Mouse (Mus musculus): Measurements from ENCODE around the gene Ifnk. TPM values are rescaled to one million over a fixed set of nuclear protein-coding genes. Genes with fewer than 3 reads are reported as not detected.

Ifnk gene
- polyA plus RNA-seq, 2 experiments, result not detected

- H3K4me3 ChIP-seq (ENCODE audit: insufficient read depth in 1 of 2, low read depth in 2 of 2, low read length in 2 of 2), result no peak overlapping the region
These were observed 35.9 kb upstream of the Ifnk start for GRCm38 (mm10) chr4:35115933-35116332.

GRCm38 (mm10) chr4:35117144-35117543 lies 34.7 kb upstream of the Ifnk start:
- no peak overlapping the region for H3K4me3 ChIP-seq (ENCODE audit: insufficient read depth in 1 of 2, low read depth in 2 of 2, low read length in 2 of 2)
- 0 out of 4 replicates have a peak, but pooled peaks cover 0 to 5% of the 10 kb centered on the region in 2 experiments for H3K4me1 ChIP-seq (replicated peaks; ENCODE audit: control insufficient read depth in 2 of 2, insufficient read depth in 2 of 2, low read length in 1 of 2)
- H3K9ac ChIP-seq (replicated peaks), result no peak overlapping the region
- 47% methylated on average over 3 of the region's 3 CpGs for WGBS (ENCODE audit: insufficient replicate concordance)
- ATAC-seq (ENCODE audit: insufficient read depth) (no peak), DNase-seq (ENCODE audit: low read depth in 3 of 3, low spot score in 3 of 3) (no peak)
- H3K27ac ChIP-seq, result no peak overlapping the region
- no peaks in the 10 kb centered on the region for H3K27me3 ChIP-seq (ENCODE audit: control insufficient read depth, insufficient read depth, low read length)
- no peaks in the 10 kb centered on the region for H3K36me3 ChIP-seq (replicated peaks; ENCODE audit: control insufficient read depth, insufficient read depth, low read depth)
- no peak for TF ChIP-seq CTCF (IDR thresholded peaks at IDR 0.05; ENCODE audit: low read depth)
- TF ChIP-seq EP300 (IDR thresholded peaks at IDR 0.05; ENCODE audit: low read depth), result no peak
- H3K4me2 ChIP-seq (ENCODE audit: low read depth), result no peak overlapping the region
- no peaks in the 10 kb centered on the region for H3K9me3 ChIP-seq (ENCODE audit: control insufficient read depth, low read length)

More at GRCm38 (mm10) chr4:35115933-35116332, 35.9 kb upstream of the Ifnk start:
- no peak for DNase-seq (ENCODE audit: low read depth in 3 of 3, low spot score in 3 of 3)
- Histone ChIP-seq H3K9me3 (ENCODE audit: control insufficient read depth, low read length) (no peaks in the 10 kb centered on the region), H3K36me3 (replicated peaks; ENCODE audit: control insufficient read depth, insufficient read depth, low read depth) (no peaks in the 10 kb centered on the region), H3K27me3 (ENCODE audit: control insufficient read depth, insufficient read depth, low read length) (no peaks in the 10 kb centered on the region), H3K9ac (replicated peaks) (no peak overlapping the region), H3K4me1 (replicated peaks; ENCODE audit: control insufficient read depth in 2 of 2, insufficient read depth in 2 of 2, low read length in 1 of 2) (0 out of 4 replicates have a peak, but pooled peaks cover 0 to 5% of the 10 kb centered on the region in 2 experiments), H3K27ac (no peak overlapping the region), H3K4me2 (ENCODE audit: low read depth) (no peak overlapping the region)
- TF ChIP-seq CTCF (IDR thresholded peaks at IDR 0.05; ENCODE audit: low read depth) (no peak), EP300 (IDR thresholded peaks at IDR 0.05; ENCODE audit: low read depth) (no peak)
- no peak for ATAC-seq (ENCODE audit: insufficient read depth)
- 64% methylated on average over 6 of the region's 6 CpGs for WGBS (ENCODE audit: insufficient replicate concordance)

GRCm38 (mm10) chr4:35118851-35119250 lies 33.0 kb upstream of the Ifnk start:
- no peaks in the 10 kb centered on the region for H3K27me3 ChIP-seq (ENCODE audit: control insufficient read depth, insufficient read depth, low read length)
- no peaks in the 10 kb centered on the region for H3K36me3 ChIP-seq (replicated peaks; ENCODE audit: control insufficient read depth, insufficient read depth, low read depth)
- H3K27ac ChIP-seq, result no peak overlapping the region
- WGBS (ENCODE audit: insufficient replicate concordance), result 52% methylated on average over 2 of the region's 2 CpGs
- no peak for ATAC-seq (ENCODE audit: insufficient read depth)
- H3K4me1 ChIP-seq (replicated peaks; ENCODE audit: control insufficient read depth in 2 of 2, insufficient read depth in 2 of 2, low read length in 1 of 2), result peaks cover 0 to 2% of the 10 kb centered on the region in 2 experiments; a peak in 1 of 4 replicates
- TF ChIP-seq EP300 (IDR thresholded peaks at IDR 0.05; ENCODE audit: low read depth) (no peak), CTCF (IDR thresholded peaks at IDR 0.05; ENCODE audit: low read depth) (no peak)
- H3K4me3 ChIP-seq (ENCODE audit: insufficient read depth in 1 of 2, low read depth in 2 of 2, low read length in 2 of 2), result no peak overlapping the region
- no peaks in the 10 kb centered on the region for H3K9me3 ChIP-seq (ENCODE audit: control insufficient read depth, low read length)
- H3K4me2 ChIP-seq (ENCODE audit: low read depth), result no peak overlapping the region
- no peak for DNase-seq (ENCODE audit: low read depth in 3 of 3, low spot score in 3 of 3)
- H3K9ac ChIP-seq (replicated peaks), result no peak overlapping the region

- H3K9ac ChIP-seq (replicated peaks), result no peak overlapping the region
- H3K36me3 ChIP-seq (replicated peaks; ENCODE audit: control insufficient read depth, insufficient read depth, low read depth), result no peaks in the 10 kb centered on the region
- H3K4me3 ChIP-seq (ENCODE audit: insufficient read depth in 1 of 2, low read depth in 2 of 2, low read length in 2 of 2), result no peak overlapping the region
- no peak for TF ChIP-seq EP300 (IDR thresholded peaks at IDR 0.05; ENCODE audit: low read depth)
- TF ChIP-seq CTCF (IDR thresholded peaks at IDR 0.05; ENCODE audit: low read depth), result no peak
- ATAC-seq (ENCODE audit: insufficient read depth), result no peak
- 39% methylated on average over 4 of the region's 4 CpGs for WGBS (ENCODE audit: insufficient replicate concordance)
- H3K4me2 ChIP-seq (ENCODE audit: low read depth), result no peak overlapping the region
- DNase-seq (ENCODE audit: low read depth in 3 of 3, low spot score in 3 of 3), result no peak
- H3K27me3 ChIP-seq (ENCODE audit: control insufficient read depth, insufficient read depth, low read length), result no peaks in the 10 kb centered on the region
- H3K9me3 ChIP-seq (ENCODE audit: control insufficient read depth, low read length), result no peaks in the 10 kb centered on the region
- H3K27ac ChIP-seq, result no peak overlapping the region
- H3K4me1 ChIP-seq (replicated peaks; ENCODE audit: control insufficient read depth in 2 of 2, insufficient read depth in 2 of 2, low read length in 1 of 2), result no peaks in the 10 kb centered on the region; a peak in 1 of 4 replicates
These were observed 31.7 kb upstream of the Ifnk start for GRCm38 (mm10) chr4:35120159-35120558.

- TF ChIP-seq EP300 (IDR thresholded peaks at IDR 0.05; ENCODE audit: low read depth) (no peak), CTCF (IDR thresholded peaks at IDR 0.05; ENCODE audit: low read depth) (no peak)
- no peaks in the 10 kb centered on the region for H3K9me3 ChIP-seq (ENCODE audit: control insufficient read depth, low read length)
These were observed 31.3 kb upstream of the Ifnk start for GRCm38 (mm10) chr4:35120575-35120974.

More at GRCm38 (mm10) chr4:35120575-35120974, 31.3 kb upstream of the Ifnk start:
- no peaks in the 10 kb centered on the region for H3K27me3 ChIP-seq (ENCODE audit: control insufficient read depth, insufficient read depth, low read length)
- H3K27ac ChIP-seq, result no peak overlapping the region
- H3K4me2 ChIP-seq (ENCODE audit: low read depth), result no peak overlapping the region
- ATAC-seq (ENCODE audit: insufficient read depth), result no peak
- no peaks in the 10 kb centered on the region; a peak in 1 of 4 replicates for H3K4me1 ChIP-seq (replicated peaks; ENCODE audit: control insufficient read depth in 2 of 2, insufficient read depth in 2 of 2, low read length in 1 of 2)
- WGBS (ENCODE audit: insufficient replicate concordance), result 77% methylated on average over 8 of the region's 8 CpGs
- no peak overlapping the region for H3K9ac ChIP-seq (replicated peaks)
- no peaks in the 10 kb centered on the region for H3K36me3 ChIP-seq (replicated peaks; ENCODE audit: control insufficient read depth, insufficient read depth, low read depth)
- DNase-seq (ENCODE audit: low read depth in 3 of 3, low spot score in 3 of 3), result no peak
- no peak overlapping the region for H3K4me3 ChIP-seq (ENCODE audit: insufficient read depth in 1 of 2, low read depth in 2 of 2, low read length in 2 of 2)
